Mouse (Mus musculus): ENCODE results near the gene Aff1. TPM values are rescaled to one million over a fixed set of nuclear protein-coding genes. Genes with fewer than 3 reads are reported as not detected.

The Aff1 gene
- polyA plus RNA-seq, 1 experiment from 2014 or later: 2.3 TPM

- H3K36me3 ChIP-seq: no peaks in the 10 kb centered on the region
- 47% methylated on average over 3 of the region's 3 CpGs for WGBS
- H3K27ac ChIP-seq (replicated peaks): no peak overlapping the region
- ATAC-seq (ENCODE audit: low read depth): no peak
- H3K9me3 ChIP-seq: no peaks in the 10 kb centered on the region
- H3K4me2 ChIP-seq: no peak overlapping the region
- no peak overlapping the region for H3K4me3 ChIP-seq
- no peaks in the 10 kb centered on the region for H3K27me3 ChIP-seq
- no peak overlapping the region for H3K9ac ChIP-seq
- H3K4me1 ChIP-seq (replicated peaks): 0 out of 2 replicates have a peak, but pooled peaks cover 7% of the 10 kb centered on the region
Observed at GRCm38 (mm10) chr5:103730727-103731126, 38.6 kb downstream of the Aff1 start.

DNA sequence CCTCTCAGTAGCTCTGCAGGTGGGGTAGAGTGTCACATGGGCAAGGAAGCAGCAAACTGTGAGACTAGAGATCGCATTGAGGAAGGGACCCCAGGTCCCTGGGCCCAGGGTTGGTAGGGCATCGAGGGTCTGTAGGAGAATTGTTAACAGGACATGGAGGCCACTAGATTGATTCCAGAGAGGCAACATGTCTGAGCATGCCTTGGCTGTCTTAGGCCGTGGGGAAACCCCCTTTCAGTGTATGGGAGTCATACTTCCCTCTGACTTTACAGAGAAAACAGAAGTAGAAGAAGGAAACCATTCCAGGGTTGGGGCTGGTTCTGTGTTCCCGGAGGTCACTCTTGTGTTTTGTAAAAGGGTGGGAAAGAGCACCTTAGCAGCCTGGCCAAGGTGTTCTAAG, 40.4 kb downstream of the Aff1 start:
- Histone ChIP-seq H3K4me2 (no peak overlapping the region), H3K36me3 (no peaks in the 10 kb centered on the region), H3K9me3 (no peaks in the 10 kb centered on the region), H3K4me3 (no peak overlapping the region), H3K4me1 (replicated peaks) (no peaks in the 10 kb centered on the region; the same call in 1 of the 2 replicates), H3K27ac (replicated peaks) (no peak overlapping the region), H3K27me3 (no peaks in the 10 kb centered on the region), H3K9ac (no peak overlapping the region)
- no peak for ATAC-seq (ENCODE audit: low read depth)
- WGBS: 90% methylated on average over 4 of the region's 4 CpGs

GRCm38 (mm10) chr5:103735411-103736112, 43.4 kb downstream of the Aff1 start:
- H3K4me3 ChIP-seq: no peak overlapping the region
- H3K36me3 ChIP-seq: no peaks in the 10 kb centered on the region
- no peaks in the 10 kb centered on the region for H3K27me3 ChIP-seq
- H3K4me2 ChIP-seq: no peak overlapping the region
- ATAC-seq (ENCODE audit: low read depth): no peak
- WGBS: 65% methylated on average over 5 of the region's 5 CpGs
- no peak overlapping the region for H3K9ac ChIP-seq
- H3K9me3 ChIP-seq: no peaks in the 10 kb centered on the region
- no peak overlapping the region for H3K27ac ChIP-seq (replicated peaks)
- no peaks in the 10 kb centered on the region; the same call in 1 of the 2 replicates for H3K4me1 ChIP-seq (replicated peaks)

DNA sequence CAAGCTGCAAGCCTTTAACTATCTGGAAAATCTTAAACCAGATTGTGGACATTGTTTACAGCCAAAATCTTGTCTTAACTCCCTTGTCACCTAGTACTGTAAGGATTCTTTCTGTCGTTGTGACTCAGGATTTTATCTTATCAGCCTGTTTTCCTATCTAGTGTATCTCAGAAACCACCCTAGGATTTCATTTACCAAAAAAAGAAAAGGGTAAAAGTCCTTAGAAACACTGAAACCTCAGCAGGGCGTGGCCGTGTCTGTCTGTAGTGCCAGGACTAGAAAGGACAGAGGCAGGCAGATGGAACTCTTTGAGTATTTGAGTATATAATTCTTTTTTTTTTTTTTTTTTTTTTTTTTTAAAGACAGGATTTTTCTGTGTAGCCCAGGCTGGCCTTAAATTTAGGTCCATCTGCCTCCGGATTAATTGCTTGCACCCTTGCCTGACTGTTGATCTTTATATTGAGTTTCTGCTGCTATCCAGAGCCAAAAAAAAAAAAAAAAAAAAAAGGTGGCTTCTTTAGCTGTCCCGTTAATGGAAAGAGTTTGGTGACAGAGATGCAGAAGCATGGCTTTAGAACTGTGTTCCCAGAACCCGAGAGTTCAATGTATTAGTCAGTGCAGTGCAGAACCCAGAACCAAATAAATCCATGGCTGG, 44.5 kb downstream of the Aff1 start:
- no peaks in the 10 kb centered on the region; the same call in 1 of the 2 replicates for H3K4me1 ChIP-seq (replicated peaks)
- 74% methylated on average over 6 of the region's 6 CpGs for WGBS
- H3K9ac ChIP-seq: no peak overlapping the region
- ATAC-seq (ENCODE audit: low read depth): no peak
- no peaks in the 10 kb centered on the region for H3K36me3 ChIP-seq
- H3K4me2 ChIP-seq: no peak overlapping the region
- no peaks in the 10 kb centered on the region for H3K27me3 ChIP-seq
- H3K27ac ChIP-seq (replicated peaks): no peak overlapping the region
- no peaks in the 10 kb centered on the region for H3K9me3 ChIP-seq
- H3K4me3 ChIP-seq: no peak overlapping the region

GRCm38 (mm10) chr5:103737208-103738066, 45.3 kb downstream of the Aff1 start:
- 77% methylated on average over 26 of the region's 26 CpGs for WGBS
- Histone ChIP-seq H3K27ac (replicated peaks) (no peak overlapping the region), H3K27me3 (no peaks in the 10 kb centered on the region), H3K4me3 (no peak overlapping the region), H3K4me1 (replicated peaks) (no peaks in the 10 kb centered on the region; the same call in 1 of the 2 replicates), H3K4me2 (no peak overlapping the region), H3K9me3 (no peaks in the 10 kb centered on the region), H3K36me3 (no peaks in the 10 kb centered on the region), H3K9ac (no peak overlapping the region)
- no peak for ATAC-seq (ENCODE audit: low read depth)

DNA sequence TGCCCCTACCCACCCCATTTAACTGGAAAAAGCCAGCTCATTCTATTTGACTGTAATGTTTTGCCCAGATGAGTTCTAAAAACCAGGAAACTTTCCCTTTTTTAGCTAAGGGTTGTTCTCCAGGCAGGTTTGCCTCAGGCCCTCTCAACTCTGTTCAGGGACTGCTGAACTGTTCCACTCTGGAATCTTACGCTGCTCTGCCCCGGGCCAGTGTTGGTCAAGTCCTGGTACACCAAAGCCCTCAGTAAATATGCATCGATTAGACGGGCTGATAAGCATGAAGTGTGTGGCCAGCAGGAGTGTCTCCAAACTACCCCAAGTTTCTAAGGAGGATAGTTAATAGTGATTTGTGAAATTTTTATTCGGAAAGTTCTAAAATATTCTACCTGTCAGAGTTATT, 46.3 kb downstream of the Aff1 start:
- no peaks in the 10 kb centered on the region for H3K36me3 ChIP-seq
- 85% methylated on average over 5 of the region's 5 CpGs for WGBS
- H3K4me1 ChIP-seq (replicated peaks): no peaks in the 10 kb centered on the region; the same call in 1 of the 2 replicates
- no peak overlapping the region for H3K9ac ChIP-seq
- no peaks in the 10 kb centered on the region for H3K27me3 ChIP-seq
- H3K9me3 ChIP-seq: no peaks in the 10 kb centered on the region
- no peak overlapping the region for H3K27ac ChIP-seq (replicated peaks)
- H3K4me2 ChIP-seq: no peak overlapping the region
- H3K4me3 ChIP-seq: no peak overlapping the region
- ATAC-seq (ENCODE audit: low read depth): no peak

- 94% methylated on average over 5 of the region's 5 CpGs for WGBS
- H3K4me3 ChIP-seq: no peak overlapping the region
- no peaks in the 10 kb centered on the region for H3K9me3 ChIP-seq
- H3K4me1 ChIP-seq (replicated peaks): no peaks in the 10 kb centered on the region; the same call in 1 of the 2 replicates
- no peak for ATAC-seq (ENCODE audit: low read depth)
- no peaks in the 10 kb centered on the region for H3K36me3 ChIP-seq
- H3K27me3 ChIP-seq: no peaks in the 10 kb centered on the region
- no peak overlapping the region for H3K9ac ChIP-seq
- H3K4me2 ChIP-seq: no peak overlapping the region
- H3K27ac ChIP-seq (replicated peaks): no peak overlapping the region
Observed at GRCm38 (mm10) chr5:103739163-103739562, 47.0 kb downstream of the Aff1 start.

DNA sequence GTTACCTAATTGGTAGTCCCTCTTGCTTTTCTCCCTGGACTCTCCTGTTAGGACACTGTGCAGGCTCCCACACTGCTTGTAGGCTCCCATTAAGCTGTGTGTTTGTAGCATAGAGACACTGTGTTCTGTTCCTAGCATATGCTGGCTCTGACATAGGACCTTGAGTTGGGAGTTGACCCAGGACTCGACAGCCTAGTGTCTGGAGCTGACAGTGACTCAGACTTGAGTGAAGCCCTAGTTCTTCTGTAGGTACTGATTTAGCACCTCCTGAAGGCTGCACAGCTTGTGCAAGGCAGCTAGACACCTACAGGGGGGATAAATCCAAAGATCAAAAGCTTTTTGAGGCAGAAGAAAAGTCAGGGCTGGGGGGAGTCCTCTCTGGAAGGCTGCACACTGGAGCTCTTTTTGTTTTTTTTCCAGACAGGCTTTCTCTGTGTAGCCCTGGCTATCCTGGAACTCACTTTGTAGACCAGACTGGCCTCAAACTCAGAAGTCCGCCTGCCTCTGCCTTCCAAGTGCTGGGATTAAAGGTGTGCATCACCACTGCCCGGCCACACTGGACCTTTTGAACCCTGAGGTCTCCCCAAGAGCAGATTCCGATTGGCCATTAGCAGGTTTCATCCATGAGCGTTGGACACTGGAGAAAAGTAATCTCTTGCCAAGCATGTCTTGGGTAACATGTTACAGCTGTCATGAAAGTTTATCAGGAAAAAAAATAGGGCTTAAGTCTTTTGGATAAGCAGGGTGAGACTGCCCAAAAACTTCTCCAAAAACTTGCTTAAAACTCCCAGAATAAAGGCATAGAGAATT, 48.1 kb downstream of the Aff1 start:
- Histone ChIP-seq H3K4me2 (no peak overlapping the region), H3K9ac (no peak overlapping the region), H3K4me3 (no peak overlapping the region), H3K36me3 (no peaks in the 10 kb centered on the region), H3K27ac (replicated peaks) (no peak overlapping the region), H3K4me1 (replicated peaks) (no peaks in the 10 kb centered on the region; the same call in 1 of the 2 replicates), H3K27me3 (no peaks in the 10 kb centered on the region), H3K9me3 (no peaks in the 10 kb centered on the region)
- no peak for ATAC-seq (ENCODE audit: low read depth)
- WGBS: 80% methylated on average over 5 of the region's 5 CpGs

- Histone ChIP-seq H3K27me3 (no peaks in the 10 kb centered on the region), H3K4me1 (replicated peaks) (no peaks in the 10 kb centered on the region; the same call in 1 of the 2 replicates), H3K4me3 (no peak overlapping the region), H3K9me3 (no peaks in the 10 kb centered on the region), H3K27ac (replicated peaks) (no peak overlapping the region), H3K36me3 (no peaks in the 10 kb centered on the region), H3K9ac (no peak overlapping the region), H3K4me2 (no peak overlapping the region)
- WGBS: 84% methylated on average over 1 of the region's 1 CpGs
- no peak for ATAC-seq (ENCODE audit: low read depth)
Observed at GRCm38 (mm10) chr5:103740903-103741246, 48.7 kb downstream of the Aff1 start.

- Histone ChIP-seq H3K27ac (replicated peaks) (no peak overlapping the region), H3K36me3 (no peaks in the 10 kb centered on the region), H3K9me3 (no peaks in the 10 kb centered on the region), H3K9ac (no peak overlapping the region), H3K4me3 (no peak overlapping the region), H3K4me2 (no peak overlapping the region), H3K27me3 (no peaks in the 10 kb centered on the region), H3K4me1 (replicated peaks) (no peaks in the 10 kb centered on the region; the same call in 1 of the 2 replicates)
- WGBS: 56% methylated on average over 1 of the region's 1 CpGs
- no peak for ATAC-seq (ENCODE audit: low read depth)
Observed at GRCm38 (mm10) chr5:103741443-103741842, 49.3 kb downstream of the Aff1 start.

DNA sequence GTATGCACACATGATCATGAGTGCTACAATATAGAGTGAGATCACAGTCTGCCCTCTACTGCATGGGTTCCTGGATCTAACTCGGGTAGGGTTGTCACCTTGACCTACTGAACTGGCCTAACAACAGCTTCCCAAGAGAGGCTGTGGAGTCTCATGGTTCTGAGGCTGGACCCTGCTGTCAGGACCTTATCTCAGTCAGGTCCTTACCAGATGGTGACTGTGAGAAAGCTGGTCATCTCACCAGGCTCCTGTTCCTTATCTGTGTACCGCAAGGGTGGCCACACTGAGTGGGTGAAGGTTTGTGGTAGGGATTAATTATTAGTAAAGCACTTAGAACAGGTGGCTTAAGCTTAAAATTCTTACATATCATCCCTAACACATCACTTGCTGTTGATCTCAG, 49.8 kb downstream of the Aff1 start:
- H3K36me3 ChIP-seq: no peaks in the 10 kb centered on the region
- H3K27me3 ChIP-seq: no peaks in the 10 kb centered on the region
- H3K9ac ChIP-seq: no peak overlapping the region
- no peak overlapping the region for H3K4me3 ChIP-seq
- no peak overlapping the region for H3K27ac ChIP-seq (replicated peaks)
- H3K9me3 ChIP-seq: no peaks in the 10 kb centered on the region
- H3K4me1 ChIP-seq (replicated peaks): no peaks in the 10 kb centered on the region; the same call in 1 of the 2 replicates
- WGBS: 90% methylated on average over 2 of the region's 2 CpGs
- no peak for ATAC-seq (ENCODE audit: low read depth)
- no peak overlapping the region for H3K4me2 ChIP-seq
